In genomic region chr4:153458821-153459220, GRCm38 (mm10) we compare ENCODE assay signal across 27 mouse cellular contexts. TPM values are rescaled to one million over a fixed set of nuclear protein-coding genes. Genes with fewer than 3 reads are reported as not detected.
"Had no signal": no experiment of that assay in that cellular context is flagged by ENCODE, and none has a peak within 500 bp of the region (broad histone marks: within the 10 kb centered on the region; RNA-seq: fewer than 3 reads in every experiment).

No protein-coding gene starts in this region.

- H3K27me3 ChIP-seq: embryonic facial prominence, embryonic 12.5 days; embryonic facial prominence, embryonic 13.5 days; embryonic facial prominence, embryonic 15.5 days; forebrain, embryonic 12.5 days; forebrain, embryonic 13.5 days; forebrain, embryonic 15.5 days had no signal

- H3K4me1 ChIP-seq: embryonic facial prominence, embryonic 12.5 days; embryonic facial prominence, embryonic 13.5 days; embryonic facial prominence, embryonic 15.5 days; forebrain, embryonic 13.5 days; forebrain, embryonic 15.5 days had no signal

- H3K4me2 ChIP-seq: embryonic facial prominence, embryonic 12.5 days; embryonic facial prominence, embryonic 13.5 days; embryonic facial prominence, embryonic 15.5 days; forebrain, embryonic 12.5 days; forebrain, embryonic 13.5 days; forebrain, embryonic 15.5 days had no signal

- ATAC-seq: forebrain, embryonic 13.5 days; forebrain, embryonic 14.5 days; forebrain, embryonic 15.5 days; forebrain, embryonic 16.5 days; forebrain, postnatal 0 days had no signal

- DNase-seq: cerebellum, adult 8-10 months; cerebellum, adult 9-10 months; cerebellum, adult 9-11 months; cerebellum, postnatal 25 days; cerebellum, postnatal 36 days; embryo, embryonic 11 days; forebrain, postnatal 0 days; gastrocnemius, adult 2 months; gastrocnemius, postnatal 10 days; gastrocnemius, postnatal 14 days; gastrocnemius, postnatal 25 days; gastrocnemius, postnatal 36 days; heart, adult 18-20 months; heart, adult 2 months had no signal

- H3K27ac ChIP-seq: embryonic facial prominence, embryonic 10.5 days; embryonic facial prominence, embryonic 12.5 days; embryonic facial prominence, embryonic 13.5 days; embryonic facial prominence, embryonic 15.5 days; forebrain, embryonic 10.5 days; forebrain, embryonic 12.5 days; forebrain, embryonic 13.5 days; forebrain, embryonic 15.5 days; gastrocnemius, adult 2 months; heart, adult 2 months had no signal

- H3K4me3 ChIP-seq: embryonic facial prominence, embryonic 10.5 days; embryonic facial prominence, embryonic 12.5 days; embryonic facial prominence, embryonic 13.5 days; embryonic facial prominence, embryonic 15.5 days; erythroblast, embryonic 14.5 days; forebrain, embryonic 10.5 days; forebrain, embryonic 12.5 days; forebrain, embryonic 13.5 days; forebrain, embryonic 15.5 days; gastrocnemius, adult 2 months; heart, adult 2 months had no signal

- H3K9ac ChIP-seq: embryonic facial prominence, embryonic 12.5 days; embryonic facial prominence, embryonic 13.5 days; embryonic facial prominence, embryonic 15.5 days; forebrain, embryonic 12.5 days; forebrain, embryonic 13.5 days; forebrain, embryonic 15.5 days; forebrain, postnatal 0 days had no signal

- H3K9me3 ChIP-seq: embryonic facial prominence, embryonic 10.5 days; embryonic facial prominence, embryonic 12.5 days; embryonic facial prominence, embryonic 13.5 days; embryonic facial prominence, embryonic 15.5 days; forebrain, embryonic 10.5 days; forebrain, embryonic 12.5 days; forebrain, embryonic 13.5 days; forebrain, embryonic 15.5 days had no signal

- H3K36me3 ChIP-seq: embryonic facial prominence, embryonic 10.5 days; embryonic facial prominence, embryonic 12.5 days; embryonic facial prominence, embryonic 13.5 days; embryonic facial prominence, embryonic 15.5 days; forebrain, embryonic 10.5 days; forebrain, embryonic 12.5 days; forebrain, embryonic 15.5 days had no signal

RNA-seq across cellular contexts. Expression of gene Ajap1, which starts 23.8 kb away (rescaled TPM):
- total RNA-seq: common myeloid progenitor, adult 5-6 weeks; granulocyte monocyte progenitor cell, adult 5-6 weeks had no signal
- polyA plus RNA-seq: erythroblast, embryonic 14.5 days; heart, adult 2 months had no signal
